Comparison of ENCODE assay signal across 19 mouse cellular contexts in the genomic region with DNA sequence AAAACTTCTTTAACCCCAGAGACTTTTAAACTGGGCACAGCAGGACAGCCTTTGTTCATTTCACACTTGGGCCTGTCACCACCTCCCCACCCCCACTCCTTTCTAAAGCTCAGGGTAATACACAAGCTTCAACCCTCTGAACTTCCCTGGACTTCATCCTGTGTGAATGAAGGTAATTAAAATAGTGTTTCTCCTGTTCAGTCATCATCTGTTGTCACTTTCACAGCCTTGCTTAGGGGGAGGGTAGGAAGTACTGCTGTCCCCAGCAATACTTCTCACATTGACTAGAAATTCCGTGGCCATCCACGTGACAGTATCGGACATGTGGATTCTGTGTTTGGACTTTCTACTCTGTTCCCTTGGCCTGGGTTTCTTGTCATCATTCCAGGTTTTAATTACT. TPM values are rescaled to one million over a fixed set of nuclear protein-coding genes. Genes with fewer than 3 reads are reported as not detected.
DNase-seq lines count a peak whose midpoint lies in the region; ATAC-seq lines count a peak whose summit lies in the region.
"Had no signal": no experiment of that assay in that cellular context is flagged by ENCODE, and none has a peak within 500 bp of the region (broad histone marks: within the 10 kb centered on the region; RNA-seq: fewer than 3 reads in every experiment).

No protein-coding gene starts in this region.

- H3K9ac ChIP-seq in liver, embryonic 16.5 days (ENCODE audit: low read depth, low read length): no peak overlapping the region
- no peak overlapping the region for H3K9ac ChIP-seq in liver, embryonic 12.5 days
- no peak overlapping the region for H3K9ac ChIP-seq in forebrain, embryonic 11.5 days (ENCODE audit: low read length)
- H3K9ac ChIP-seq: hindbrain, embryonic 15.5 days; midbrain, embryonic 15.5 days had no signal

- H3K4me1 ChIP-seq in liver, embryonic 16.5 days (ENCODE audit: control insufficient read depth, low read depth, low read length): no peaks in the 10 kb centered on the region; the same call in 1 of the 2 replicates
- peaks cover 14% of the 10 kb centered on the region for H3K4me1 ChIP-seq in liver, embryonic 12.5 days
- H3K4me1 ChIP-seq in forebrain, embryonic 11.5 days (replicated peaks; ENCODE audit: control insufficient read depth, insufficient read depth, low read length): no peaks in the 10 kb centered on the region; the same call in 1 of the 2 replicates
- peaks cover 46% of the 10 kb centered on the region for H3K4me1 ChIP-seq in limb, embryonic 10.5 days

- peak; percentile 93 for DNase-seq in heart, adult 11 months
- no peak for DNase-seq in heart, postnatal 25 days (ENCODE audit: low spot score)
- no peak for DNase-seq in forebrain, embryonic 11.5 days (ENCODE audit: low spot score)
- peak; percentile 67 for DNase-seq in limb, embryonic 10.5 days (ENCODE audit: low spot score)
- DNase-seq in cerebellum, postnatal 10 days: no peak
- DNase-seq: cerebellum, adult 9-10 months; left cerebral cortex, postnatal 4 days; right cerebral cortex, postnatal 14 days had no signal

- H3K27ac ChIP-seq in liver, embryonic 16.5 days (ENCODE audit: low read length): no peak overlapping the region
- no peak overlapping the region for H3K27ac ChIP-seq in liver, embryonic 12.5 days
- H3K27ac ChIP-seq in forebrain, embryonic 11.5 days (ENCODE audit: low read depth, low read length): no peak overlapping the region
- no peak overlapping the region for H3K27ac ChIP-seq in limb, embryonic 10.5 days
- H3K27ac ChIP-seq: hindbrain, embryonic 15.5 days; midbrain, embryonic 15.5 days had no signal

- H3K4me3 ChIP-seq in liver, embryonic 16.5 days (ENCODE audit: low read depth, low read length): no peak overlapping the region
- H3K4me3 ChIP-seq in liver, embryonic 12.5 days: no peak overlapping the region
- no peak overlapping the region for H3K4me3 ChIP-seq in forebrain, embryonic 11.5 days (ENCODE audit: low read depth, low read length)
- no peak overlapping the region for H3K4me3 ChIP-seq in limb, embryonic 10.5 days
- H3K4me3 ChIP-seq: hindbrain, embryonic 15.5 days; midbrain, embryonic 15.5 days had no signal

- no peak overlapping the region for H3K4me2 ChIP-seq in liver, embryonic 16.5 days (ENCODE audit: low read depth, low read length)
- no peak overlapping the region for H3K4me2 ChIP-seq in liver, embryonic 12.5 days
- H3K4me2 ChIP-seq in forebrain, embryonic 11.5 days (ENCODE audit: low read depth, low read length, severe bottlenecking): no peak overlapping the region
- H3K4me2 ChIP-seq: hindbrain, embryonic 15.5 days; midbrain, embryonic 15.5 days had no signal

- no peaks in the 10 kb centered on the region for H3K36me3 ChIP-seq in liver, embryonic 16.5 days (ENCODE audit: control insufficient read depth, insufficient read depth)
- no peaks in the 10 kb centered on the region for H3K36me3 ChIP-seq in liver, embryonic 12.5 days
- H3K36me3 ChIP-seq in forebrain, embryonic 11.5 days (ENCODE audit: control insufficient read depth, insufficient read depth, low read length): no peaks in the 10 kb centered on the region
- 0 out of 2 replicates have a peak, but pooled peaks cover 1% of the 10 kb centered on the region for H3K36me3 ChIP-seq in limb, embryonic 10.5 days
- H3K36me3 ChIP-seq: hindbrain, embryonic 15.5 days; midbrain, embryonic 15.5 days had no signal

- 46% methylated on average over 3 of the region's 3 CpGs for WGBS in liver, embryonic 16.5 days (ENCODE audit: insufficient replicate concordance)
- 58% methylated on average over 3 of the region's 3 CpGs for WGBS in liver, embryonic 12.5 days (ENCODE audit: insufficient replicate concordance)
- 2% methylated on average over 3 of the region's 3 CpGs for WGBS in forebrain, embryonic 11.5 days
- WGBS in limb, embryonic 10.5 days: 10% methylated on average over 3 of the region's 3 CpGs

- no peaks in the 10 kb centered on the region for H3K9me3 ChIP-seq in liver, embryonic 16.5 days (replicated peaks; ENCODE audit: control insufficient read depth, low read length)
- H3K9me3 ChIP-seq in liver, embryonic 12.5 days (replicated peaks): no peaks in the 10 kb centered on the region
- no peaks in the 10 kb centered on the region for H3K9me3 ChIP-seq in forebrain, embryonic 11.5 days (ENCODE audit: control insufficient read depth, low read length)
- H3K9me3 ChIP-seq in limb, embryonic 10.5 days (replicated peaks): no peaks in the 10 kb centered on the region
- H3K9me3 ChIP-seq: hindbrain, embryonic 15.5 days; midbrain, embryonic 15.5 days had no signal

- intact Hi-C loops in heart, postnatal 25 days (cut with DNase I): no loop called here

- 0 out of 2 replicates have a peak, but pooled peaks have one; percentile 27 for ATAC-seq in liver, embryonic 16.5 days (ENCODE audit: low read depth)
- ATAC-seq in liver, embryonic 12.5 days: no peak
- peak; percentile 51 for ATAC-seq in forebrain, embryonic 11.5 days (replicated peaks; ENCODE audit: low FRiP score)
- ATAC-seq in granulocyte monocyte progenitor cell, adult 5-6 weeks (replicated peaks; ENCODE audit: poor library complexity, severe bottlenecking): no peak
- ATAC-seq: midbrain, embryonic 15.5 days had no signal

- H3K27me3 ChIP-seq in liver, embryonic 16.5 days (ENCODE audit: control insufficient read depth, insufficient read depth, low read depth, low read length): no peaks in the 10 kb centered on the region
- peaks cover 14% of the 10 kb centered on the region; the same call in 1 of the 2 replicates for H3K27me3 ChIP-seq in liver, embryonic 12.5 days (replicated peaks)
- peaks cover 11% of the 10 kb centered on the region; the same call in 1 of the 2 replicates for H3K27me3 ChIP-seq in forebrain, embryonic 11.5 days (ENCODE audit: control insufficient read depth, insufficient read depth, low read length)
- H3K27me3 ChIP-seq in limb, embryonic 10.5 days (ENCODE audit: low read depth, poor library complexity, severe bottlenecking): no peaks in the 10 kb centered on the region; the same call in 1 of the 2 replicates
- H3K27me3 ChIP-seq: hindbrain, embryonic 15.5 days had no signal

RNA-seq across cellular contexts. Expression of a gene that starts 3.2 kb away (rescaled TPM):
- total RNA-seq in heart, postnatal 25 days (2021): under 1 TPM; 0.26 to 0.31 TPM
- polyA plus RNA-seq in liver, embryonic 16.5 days (2015; fragmentation: Nextera tagmentation; extraction: Ambion mirVana): 7.3 and 8.4 TPM in 2 replicates
- 2.6 and 3.4 TPM in 2 replicates for polyA plus RNA-seq in liver, embryonic 12.5 days (2016; fragmentation: Nextera tagmentation; extraction: Ambion mirVana)
- polyA plus RNA-seq in forebrain, embryonic 11.5 days (2014; fragmentation: Nextera tagmentation; extraction: Ambion mirVana): 0.24 and 0.27 TPM in 2 replicates
- polyA plus RNA-seq in limb, embryonic 10.5 days (2016; fragmentation: Nextera tagmentation; extraction: Ambion mirVana): 7.2 and 7.7 TPM in 2 replicates
- 0.56 and 0.86 TPM in 2 replicates for total RNA-seq in granulocyte monocyte progenitor cell, adult 5-6 weeks (2014; fragmentation: Nextera tagmentation)
- 0.04 TPM in 1 of 2 replicates, not detected in the other for total RNA-seq in granulocyte monocyte progenitor cell, adult 5-6 weeks (2017)

RNA-seq across cellular contexts. Expression of a gene that starts 20.4 kb away (rescaled TPM):
- 10 to 100 TPM; 57.1 to 59.8 TPM for total RNA-seq in heart, postnatal 25 days (2021)
- 35.2 and 43.2 TPM in 2 replicates for polyA plus RNA-seq in liver, embryonic 16.5 days (2015; fragmentation: Nextera tagmentation; extraction: Ambion mirVana)
- polyA plus RNA-seq in liver, embryonic 12.5 days (2016; fragmentation: Nextera tagmentation; extraction: Ambion mirVana): 66.3 and 66.5 TPM in 2 replicates
- polyA plus RNA-seq in forebrain, embryonic 11.5 days (2014; fragmentation: Nextera tagmentation; extraction: Ambion mirVana): 86.1 and 90.0 TPM in 2 replicates
- 115 and 126 TPM in 2 replicates for polyA plus RNA-seq in limb, embryonic 10.5 days (2016; fragmentation: Nextera tagmentation; extraction: Ambion mirVana)
- 116 and 131 TPM in 2 replicates for total RNA-seq in granulocyte monocyte progenitor cell, adult 5-6 weeks (2014; fragmentation: Nextera tagmentation)
- 17.6 and 17.8 TPM in 2 replicates for total RNA-seq in granulocyte monocyte progenitor cell, adult 5-6 weeks (2017)

RNA-seq across cellular contexts. Expression of a gene that starts 30.2 kb away (rescaled TPM):
- under 1 TPM in 1 of 2 experiments, not detected in 1; 0.39 TPM for total RNA-seq in heart, postnatal 25 days (2021)
- not detected in 2 replicates for polyA plus RNA-seq in liver, embryonic 16.5 days (2015; fragmentation: Nextera tagmentation; extraction: Ambion mirVana)
- not detected in 2 replicates for polyA plus RNA-seq in liver, embryonic 12.5 days (2016; fragmentation: Nextera tagmentation; extraction: Ambion mirVana)
- not detected in 2 replicates for polyA plus RNA-seq in forebrain, embryonic 11.5 days (2014; fragmentation: Nextera tagmentation; extraction: Ambion mirVana)
- not detected in 2 replicates for polyA plus RNA-seq in limb, embryonic 10.5 days (2016; fragmentation: Nextera tagmentation; extraction: Ambion mirVana)
- 1.6 TPM in 1 of 2 replicates, not detected in the other for total RNA-seq in granulocyte monocyte progenitor cell, adult 5-6 weeks (2014; fragmentation: Nextera tagmentation)
- not detected in 2 replicates for total RNA-seq in granulocyte monocyte progenitor cell, adult 5-6 weeks (2017)
- total RNA-seq: ES-E14; gastrocnemius, adult 18-20 months; layer of hippocampus, adult 8-10 months; left cerebral cortex, postnatal 4 days had no signal
- polyA plus RNA-seq: embryonic facial prominence, embryonic 14.5 days; hindbrain, embryonic 15.5 days; midbrain, embryonic 15.5 days; stomach, embryonic 16.5 days had no signal

RNA-seq across cellular contexts. Expression of a gene that starts 35.4 kb away (rescaled TPM):
- total RNA-seq in heart, postnatal 25 days (2021): not detected
- not detected in 2 replicates for polyA plus RNA-seq in liver, embryonic 16.5 days (2015; fragmentation: Nextera tagmentation; extraction: Ambion mirVana)
- not detected in 2 replicates for polyA plus RNA-seq in liver, embryonic 12.5 days (2016; fragmentation: Nextera tagmentation; extraction: Ambion mirVana)
- not detected in 2 replicates for polyA plus RNA-seq in forebrain, embryonic 11.5 days (2014; fragmentation: Nextera tagmentation; extraction: Ambion mirVana)
- not detected in 2 replicates for polyA plus RNA-seq in limb, embryonic 10.5 days (2016; fragmentation: Nextera tagmentation; extraction: Ambion mirVana)
- not detected in 2 replicates for total RNA-seq in granulocyte monocyte progenitor cell, adult 5-6 weeks (2014; fragmentation: Nextera tagmentation)
- not detected in 2 replicates for total RNA-seq in granulocyte monocyte progenitor cell, adult 5-6 weeks (2017)
- total RNA-seq: ES-E14; gastrocnemius, adult 18-20 months had no signal
- polyA plus RNA-seq: embryonic facial prominence, embryonic 14.5 days; hindbrain, embryonic 15.5 days; midbrain, embryonic 15.5 days; stomach, embryonic 16.5 days had no signal

RNA-seq across cellular contexts. Expression of a gene that starts 45.4 kb away (rescaled TPM):
- total RNA-seq in heart, postnatal 25 days (2021): 1 to 10 TPM in 1 of 2 experiments, under 1 TPM in 1; 0.59 to 1.1 TPM
- not detected in 2 replicates for polyA plus RNA-seq in liver, embryonic 16.5 days (2015; fragmentation: Nextera tagmentation; extraction: Ambion mirVana)
- not detected in 2 replicates for polyA plus RNA-seq in liver, embryonic 12.5 days (2016; fragmentation: Nextera tagmentation; extraction: Ambion mirVana)
- 2.8 and 3.0 TPM in 2 replicates for polyA plus RNA-seq in forebrain, embryonic 11.5 days (2014; fragmentation: Nextera tagmentation; extraction: Ambion mirVana)
- polyA plus RNA-seq in limb, embryonic 10.5 days (2016; fragmentation: Nextera tagmentation; extraction: Ambion mirVana): 0.44 and 0.65 TPM in 2 replicates
- not detected in 2 replicates for total RNA-seq in granulocyte monocyte progenitor cell, adult 5-6 weeks (2014; fragmentation: Nextera tagmentation)
- not detected in 2 replicates for total RNA-seq in granulocyte monocyte progenitor cell, adult 5-6 weeks (2017)
- total RNA-seq: neutrophil, adult 5-6 weeks had no signal

Comparison
In these comparisons a context has a peak if more than half of its experiments do, and no peak if none do; other contexts are left out.
1. DNase-seq: peak in heart, adult 11 months (single experiment) and limb, embryonic 10.5 days (single experiment); none in heart, postnatal 25 days (single experiment), forebrain, embryonic 11.5 days (single experiment) and cerebellum, postnatal 10 days (0 of 2).
2. ATAC-seq: peak in liver, embryonic 16.5 days (single experiment) and forebrain, embryonic 11.5 days (single experiment); none in liver, embryonic 12.5 days (single experiment) and granulocyte monocyte progenitor cell, adult 5-6 weeks (single experiment).